Mouse (Mus musculus) bone marrow macrophage, adult 2 months (primary cell): ENCODE measurements around the gene Calhm5.

Source experiments
- CTCF ChIP-seq: IDR thresholded peaks from 2 replicates; pipeline ENCODE4 v1.5.1; 2012; ENCODE audit warnings: low read depth, mild to moderate bottlenecking, low read length, moderate library complexity
- POLR2A ChIP-seq: IDR thresholded peaks from 2 replicates; pipeline ENCODE4 v1.6.1; 2012; ENCODE audit warnings: mild to moderate bottlenecking, low read depth, low read length, borderline replicate concordance

DNA sequence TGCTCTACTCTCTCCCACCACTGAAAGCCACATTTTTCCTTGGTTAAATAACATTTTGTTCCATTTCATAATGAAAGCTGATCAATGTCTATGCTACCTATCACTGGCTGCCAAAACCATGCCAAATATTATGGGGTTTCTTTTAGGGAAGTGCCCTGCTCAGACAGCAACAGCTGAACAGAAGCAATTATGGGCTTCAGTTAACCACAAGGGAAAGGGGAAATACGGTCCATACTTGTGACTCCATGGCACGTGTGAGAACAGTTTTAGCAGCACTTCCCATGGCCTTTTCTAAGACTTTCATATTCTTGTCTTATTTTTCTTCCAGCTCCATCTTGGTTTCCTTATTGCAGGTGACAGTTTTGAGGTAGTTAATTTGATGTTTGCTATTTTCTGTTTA lies 35.0 kb upstream of the Calhm5 start:
- TF ChIP-seq CTCF (no peak), POLR2A (no peak)
